In genomic region chr17:8224072-8224471, GRCm38 (mm10) we compare ENCODE assay signal across 21 mouse cellular contexts. TPM values are rescaled to one million over a fixed set of nuclear protein-coding genes. Genes with fewer than 3 reads are reported as not detected.
A peak's percentile ranks its signal among the peaks of the same experiment; 100 is the strongest.
DNase-seq lines count a peak whose midpoint lies in the region; TF ChIP-seq lines count a peak whose summit lies in the region.
"Had no signal": no experiment of that assay in that cellular context is flagged by ENCODE, and none has a peak within 500 bp of the region (broad histone marks: within the 10 kb centered on the region; RNA-seq: fewer than 3 reads in every experiment).

No protein-coding gene starts in this region.

- peak in 1 of 2 experiments; percentile 25 for DNase-seq in spleen, adult 2 months (ENCODE audit: low read depth in 1 of 2, low spot score in 2 of 2)
- DNase-seq in spleen, adult 18-20 months: no peak
- DNase-seq in urinary bladder, adult 2 months (ENCODE audit: low spot score): peak; percentile 8
- DNase-seq in urinary bladder, postnatal 10 days (ENCODE audit: low spot score): no peak
- DNase-seq in splenic B cell, adult 2 months (ENCODE audit: low read depth, low spot score): peak; percentile 65
- DNase-seq in thymus, adult 18-20 months: no peak
- DNase-seq: adrenal gland, adult 2 months; adrenal gland, postnatal 10 days; adrenal gland, postnatal 25 days; cerebellum, adult 11-12 months; cerebellum, adult 2 months; cerebellum, adult 9-10 months; cerebellum, postnatal 10 days; cerebellum, postnatal 25 days had no signal

- peak overlapping the region; percentile 97 for H3K27ac ChIP-seq in spleen, adult 2 months (ENCODE audit: insufficient read depth, low read length)
- H3K27ac ChIP-seq: embryonic facial prominence, embryonic 10.5 days; embryonic facial prominence, embryonic 12.5 days; forebrain, embryonic 13.5 days; forebrain, embryonic 15.5 days had no signal

- no peaks in the 10 kb centered on the region for H3K36me3 ChIP-seq in spleen, adult 2 months (ENCODE audit: control insufficient read depth, insufficient read depth, low read length)
- H3K36me3 ChIP-seq in splenic B cell, adult 2 months (ENCODE audit: control insufficient read depth, insufficient read depth, low read length, poor library complexity, severe bottlenecking): no peaks in the 10 kb centered on the region
- H3K36me3 ChIP-seq: embryonic facial prominence, embryonic 10.5 days; embryonic facial prominence, embryonic 12.5 days; forebrain, embryonic 15.5 days had no signal

- no peak for TF ChIP-seq CTCF in spleen, adult 2 months (IDR thresholded peaks at IDR 0.05; ENCODE audit: extremely low read depth, insufficient read depth, insufficient read length, insufficient replicate concordance)

- peaks cover 33% of the 10 kb centered on the region; the same call in 1 of the 2 replicates for H3K4me1 ChIP-seq in spleen, adult 2 months (ENCODE audit: control insufficient read depth, insufficient read depth, insufficient read length)
- H3K4me1 ChIP-seq: embryonic facial prominence, embryonic 12.5 days; forebrain, embryonic 13.5 days; forebrain, embryonic 15.5 days had no signal

- 61% methylated on average over 1 of the region's 1 CpGs for WGBS in spleen, adult 2 months

- H3K27me3 ChIP-seq in spleen, adult 2 months (ENCODE audit: control insufficient read depth, insufficient read depth, low read length): no peaks in the 10 kb centered on the region
- H3K27me3 ChIP-seq in splenic B cell, adult 2 months (ENCODE audit: control insufficient read depth, insufficient read depth, low read length, poor library complexity, severe bottlenecking): no peaks in the 10 kb centered on the region
- H3K27me3 ChIP-seq: embryonic facial prominence, embryonic 12.5 days; forebrain, embryonic 13.5 days; forebrain, embryonic 15.5 days had no signal

- H3K4me3 ChIP-seq in spleen, adult 2 months (ENCODE audit: extremely low read depth, insufficient read depth, insufficient read length): no peak overlapping the region
- H3K4me3 ChIP-seq: embryonic facial prominence, embryonic 10.5 days; embryonic facial prominence, embryonic 12.5 days; forebrain, embryonic 13.5 days; forebrain, embryonic 15.5 days had no signal

- TF ChIP-seq POLR2A in spleen, adult 2 months (IDR thresholded peaks at IDR 0.05; ENCODE audit: low read depth, low read length): no peak

RNA-seq across cellular contexts. Expression of gene Ccr6, which starts 11.8 kb away (rescaled TPM):
- 43.7 and 44.4 TPM in 2 replicates for polyA plus RNA-seq in spleen, adult 2 months (2012; rRNA removed)
- 0.06 and 0.10 TPM in 2 replicates for polyA plus RNA-seq in urinary bladder, adult 2 months (2012; rRNA removed)
- polyA plus RNA-seq: C2C12; cerebellum, adult 2 months; embryonic facial prominence, embryonic 10.5 days; embryonic facial prominence, embryonic 12.5 days; embryonic facial prominence, embryonic 14.5 days; forebrain, embryonic 11.5 days; forebrain, embryonic 13.5 days; forebrain, embryonic 15.5 days had no signal

RNA-seq across cellular contexts. Expression of gene Mpc1, which starts 58.6 kb away (rescaled TPM):
- polyA plus RNA-seq in spleen, adult 2 months (2012; rRNA removed): 24.5 and 25.6 TPM in 2 replicates
- polyA plus RNA-seq in urinary bladder, adult 2 months (2012; rRNA removed): 233 and 289 TPM in 2 replicates

RNA-seq across cellular contexts. Expression of gene Fgfr1op, which starts 58.8 kb away (rescaled TPM):
- polyA plus RNA-seq in spleen, adult 2 months (2012; rRNA removed): 1.9 and 2.2 TPM in 2 replicates
- 11.4 and 13.6 TPM in 2 replicates for polyA plus RNA-seq in urinary bladder, adult 2 months (2012; rRNA removed)

Comparison
In these comparisons a context has a peak if more than half of its experiments do, and no peak if none do; other contexts are left out.
1. DNase-seq: peak in urinary bladder, adult 2 months (single experiment) and splenic B cell, adult 2 months (single experiment); none in spleen, adult 18-20 months (0 of 2), urinary bladder, postnatal 10 days (single experiment) and thymus, adult 18-20 months (0 of 2).
2. RNA of gene Ccr6, which starts 11.8 kb away (polyA plus RNA-seq): 43.7 to 44.4 TPM in spleen, adult 2 months; 0.06 to 0.10 TPM in urinary bladder, adult 2 months; every median in the first group is over 10 times any median in the second.